Mouse (Mus musculus): Measurements from ENCODE around the gene Rbm20. TPM values are rescaled to one million over a fixed set of nuclear protein-coding genes. Genes with fewer than 3 reads are reported as not detected.
"Not testable (repeated sequence)": the region's sequence is repeated elsewhere in the genome, so short reads cannot be mapped to it uniquely, and the experiment has no call there.

Rbm20 gene
- total RNA-seq, 2 experiments from 2014 or later, result 5.2 to 6.3 TPM

- no peak for DNase-seq (ENCODE audit: low spot score in 2 of 2)
Measured at GRCm38 (mm10) chr19:53898970-53899900, 222.1 kb downstream of the Rbm20 start.

- DNase-seq (ENCODE audit: low spot score in 2 of 2), result no peak
Measured at GRCm38 (mm10) chr19:53899941-53900610, 223.0 kb downstream of the Rbm20 start.

GRCm38 (mm10) chr19:53901931-53902738, 225.0 kb downstream of the Rbm20 start:
- no peak for DNase-seq (ENCODE audit: low spot score in 2 of 2)

- DNase-seq (ENCODE audit: low spot score in 2 of 2), result peak; percentile 93 to 96
Measured at GRCm38 (mm10) chr19:53902739-53903487, 225.8 kb downstream of the Rbm20 start.

GRCm38 (mm10) chr19:53903507-53904321, 226.6 kb downstream of the Rbm20 start:
- peak; percentile 42 to 52 for DNase-seq (ENCODE audit: low spot score in 2 of 2)

- DNase-seq (ENCODE audit: low spot score in 2 of 2), result no peak
Measured at GRCm38 (mm10) chr19:53904833-53905480, 227.9 kb downstream of the Rbm20 start.

GRCm38 (mm10) chr19:53906033-53906702, 229.1 kb downstream of the Rbm20 start:
- no peak for DNase-seq (ENCODE audit: low spot score in 2 of 2)

GRCm38 (mm10) chr19:53906703-53907070, 229.6 kb downstream of the Rbm20 start:
- not testable (repeated sequence) for DNase-seq (ENCODE audit: low spot score in 2 of 2)

GRCm38 (mm10) chr19:53914950-53915349, 237.8 kb downstream of the Rbm20 start:
- no peak for DNase-seq (ENCODE audit: low spot score in 2 of 2)

Other genes starting within 250 kb of the Rbm20 start
- 10 to 100 TPM; 20.1 to 22.5 TPM for gene Dusp5, start 148.2 kb upstream of the Rbm20 start, total RNA-seq (2021)
- gene Nutf2-ps1, start 88.2 kb upstream of the Rbm20 start, total RNA-seq (2021), result 10 to 100 TPM; 49.4 to 52.2 TPM
- 10 to 100 TPM; 37.2 to 38.2 TPM for gene Smc3, start 76.9 kb upstream of the Rbm20 start, total RNA-seq (2021)
- 100 to 1,000 TPM; 103 to 115 TPM for gene Pdcd4, start 214.9 kb downstream of the Rbm20 start, total RNA-seq (2021)